Mouse (Mus musculus): ENCODE measurements around the gene Slc10a7.
A peak's percentile ranks its signal among the peaks of the same experiment; 100 is the strongest.

Gene Slc10a7

DNA sequence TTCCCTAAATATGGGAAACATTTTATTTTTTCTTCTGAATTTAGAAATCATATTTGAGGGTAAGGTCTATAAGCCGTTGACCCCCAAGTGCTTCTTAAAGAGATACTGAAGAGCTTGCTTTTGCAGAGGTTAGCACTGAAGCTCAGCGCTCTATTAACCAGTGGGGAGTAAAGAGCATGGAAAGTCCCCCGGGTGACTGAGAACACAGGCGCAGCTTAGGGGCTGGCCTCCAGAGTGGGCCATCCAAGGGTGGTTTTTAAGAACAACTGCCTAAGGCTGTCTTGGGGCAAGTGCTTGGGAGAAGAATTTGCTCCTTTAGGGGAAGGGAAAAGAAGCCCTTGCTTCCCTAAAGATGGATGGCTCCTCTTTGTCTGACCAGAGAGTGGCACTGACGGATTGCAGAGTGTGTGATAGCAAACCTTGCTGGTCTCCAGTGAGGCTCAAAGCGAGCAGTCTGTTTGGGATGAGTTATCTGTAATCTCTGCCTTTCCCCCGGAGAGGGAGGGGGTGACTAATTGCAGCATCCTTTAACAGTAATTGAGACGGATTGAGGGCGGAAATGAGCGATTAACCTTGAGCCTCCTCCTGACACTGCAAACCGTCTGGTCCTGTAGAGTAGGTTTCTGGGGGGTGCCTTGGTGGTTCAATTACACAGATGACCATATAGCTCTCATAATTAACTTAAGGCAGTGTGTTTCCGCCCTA is 115.7 kb downstream of the Slc10a7 start:
- DNase-seq, result no peak

DNA sequence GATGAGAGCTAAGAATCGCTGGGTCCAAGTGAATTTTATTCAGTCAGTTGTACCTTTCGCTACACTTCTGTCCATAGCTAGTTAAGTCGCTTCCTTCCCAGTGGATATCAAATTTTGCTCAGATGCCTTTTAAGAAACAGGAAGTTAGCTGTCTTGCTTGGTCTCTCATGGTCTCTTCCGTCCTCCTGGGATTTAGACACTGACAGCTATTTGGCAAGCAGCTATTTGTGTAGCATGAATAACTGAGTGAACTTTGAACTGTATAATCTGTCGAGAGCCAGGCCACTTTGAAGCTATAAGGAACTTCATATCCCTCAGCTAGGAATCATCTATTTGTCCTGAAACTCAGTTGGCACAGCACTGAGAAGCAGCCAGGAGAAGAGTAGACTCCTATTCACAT is 117.5 kb downstream of the Slc10a7 start:
- DNase-seq, result no peak

DNA sequence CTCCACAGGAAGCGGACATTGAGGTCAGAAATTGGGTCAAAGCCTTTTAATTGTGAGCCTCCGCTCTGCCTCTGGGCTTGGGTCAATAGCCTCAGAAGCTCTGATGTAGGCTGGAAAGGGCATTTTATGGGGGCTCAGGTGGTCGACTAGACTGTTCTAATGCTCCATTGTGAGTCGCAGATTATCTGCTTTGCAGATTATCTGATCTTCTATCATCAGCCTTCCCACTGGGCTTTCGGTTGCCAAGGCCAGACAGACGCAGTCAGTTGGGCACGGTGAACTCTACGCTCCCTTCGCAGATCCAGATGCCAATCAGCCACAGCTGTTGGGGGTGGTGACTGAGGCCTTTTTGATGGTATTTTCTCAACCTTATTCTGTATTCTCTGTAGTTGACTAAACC is 118.6 kb downstream of the Slc10a7 start:
- no peak for DNase-seq

DNA sequence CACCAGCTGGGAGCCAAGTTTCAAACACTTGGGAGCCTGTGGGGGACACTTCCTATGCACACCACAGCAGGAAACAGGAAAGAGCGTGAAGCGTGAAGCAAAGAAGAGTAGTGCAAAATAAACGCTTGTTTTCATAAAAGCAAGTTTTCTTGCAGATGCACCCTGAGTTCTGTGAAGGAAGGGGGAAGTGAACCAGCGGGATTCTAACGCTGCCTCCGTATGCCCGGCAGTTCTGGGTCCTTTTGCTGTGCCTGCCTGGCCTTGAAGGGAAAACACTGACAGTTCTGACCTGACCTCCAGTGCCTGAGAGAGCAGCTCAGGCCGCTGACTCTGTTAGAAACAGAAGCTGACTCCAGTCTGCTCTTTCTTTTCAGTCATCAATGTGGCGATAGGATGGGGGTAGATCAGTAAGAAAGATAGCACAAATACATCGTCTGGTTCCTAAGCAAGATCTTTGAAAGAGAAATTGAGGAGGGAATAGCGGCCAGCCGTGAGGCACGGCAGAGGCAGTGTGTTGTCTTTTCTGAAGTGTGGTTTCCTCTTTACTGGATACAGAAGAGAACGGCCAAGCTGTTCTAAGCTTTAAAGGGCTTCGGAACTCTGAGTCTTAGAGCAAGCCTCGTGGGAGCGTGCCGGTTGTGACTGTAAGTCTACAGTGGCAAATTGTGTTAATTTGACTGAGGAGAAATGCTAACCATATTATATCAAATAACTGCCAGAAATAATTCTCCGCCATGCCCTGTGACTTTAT is 121.4 kb downstream of the Slc10a7 start:
- no peak for DNase-seq

DNA sequence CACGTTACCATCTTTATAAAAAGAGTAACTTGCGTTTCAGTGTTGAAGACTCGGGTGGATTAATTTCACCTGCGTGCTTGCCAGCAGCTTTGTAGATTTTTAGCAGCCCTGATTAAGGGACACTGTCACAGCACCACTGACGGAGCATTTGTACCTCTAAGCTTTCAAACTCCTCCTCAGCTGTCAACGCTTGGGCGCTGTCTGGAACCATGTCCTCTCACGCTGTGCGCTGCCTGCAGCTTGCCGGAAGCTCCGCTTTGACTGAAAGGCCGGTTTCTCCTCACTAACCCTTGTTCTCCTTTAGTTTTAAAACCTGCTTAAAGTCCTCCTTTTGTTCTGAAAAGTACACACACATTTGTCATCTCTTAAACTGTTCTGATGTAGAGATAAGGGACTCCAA is 123.9 kb downstream of the Slc10a7 start:
- DNase-seq, result no peak

DNA sequence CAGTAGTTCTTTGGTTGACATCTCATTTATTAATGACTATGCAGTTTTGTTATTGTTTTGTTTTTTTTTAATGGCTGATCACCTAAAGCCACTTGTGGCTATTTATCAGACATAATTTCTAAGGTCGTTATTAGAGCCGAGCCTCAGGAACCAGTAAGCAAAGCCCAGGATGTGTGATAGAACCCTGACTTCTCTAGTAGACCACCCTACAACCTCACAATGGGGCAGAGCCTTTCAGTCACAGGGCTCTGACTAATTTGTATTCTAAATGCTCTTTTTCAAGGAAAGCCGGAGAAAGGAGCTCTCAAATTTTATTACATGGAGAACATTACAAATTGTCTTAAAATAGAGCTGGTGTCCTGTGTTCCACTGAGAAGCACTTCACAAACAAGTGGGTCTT is 124.9 kb downstream of the Slc10a7 start:
- no peak for DNase-seq

DNA sequence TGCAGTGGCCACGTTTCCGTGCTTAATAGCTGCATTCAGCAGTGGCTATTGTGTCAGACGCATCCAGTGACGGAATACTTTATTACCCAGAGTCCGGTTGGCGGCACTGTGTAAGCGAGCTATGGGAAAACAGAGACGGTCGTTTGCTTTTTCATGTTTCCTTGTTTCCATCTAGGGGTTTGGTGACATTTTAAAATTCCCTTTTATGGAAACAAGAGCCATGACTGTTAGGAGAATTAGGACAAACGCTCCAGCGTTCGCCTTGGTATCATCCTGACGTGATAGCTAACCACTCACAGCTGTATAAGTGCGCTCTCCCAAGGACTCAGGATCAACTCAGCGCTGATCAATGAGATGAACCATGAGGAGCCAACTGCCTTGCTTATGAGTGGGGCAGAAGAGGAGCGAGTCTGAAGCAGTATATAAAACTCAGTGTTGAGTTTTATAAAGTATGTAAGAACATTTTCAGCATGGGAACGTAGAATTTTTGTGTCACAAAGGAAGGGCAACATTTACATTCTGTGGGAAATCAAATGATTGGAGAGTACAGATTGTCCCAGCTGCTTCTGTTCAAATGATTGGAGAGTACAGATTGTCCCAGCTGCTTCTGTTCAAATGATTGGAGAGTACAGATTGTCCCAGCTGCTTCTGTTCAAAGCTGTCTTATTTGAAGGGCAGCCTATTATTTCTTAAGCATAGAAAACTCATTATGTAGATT is 125.5 kb downstream of the Slc10a7 start:
- no peak for DNase-seq

DNA sequence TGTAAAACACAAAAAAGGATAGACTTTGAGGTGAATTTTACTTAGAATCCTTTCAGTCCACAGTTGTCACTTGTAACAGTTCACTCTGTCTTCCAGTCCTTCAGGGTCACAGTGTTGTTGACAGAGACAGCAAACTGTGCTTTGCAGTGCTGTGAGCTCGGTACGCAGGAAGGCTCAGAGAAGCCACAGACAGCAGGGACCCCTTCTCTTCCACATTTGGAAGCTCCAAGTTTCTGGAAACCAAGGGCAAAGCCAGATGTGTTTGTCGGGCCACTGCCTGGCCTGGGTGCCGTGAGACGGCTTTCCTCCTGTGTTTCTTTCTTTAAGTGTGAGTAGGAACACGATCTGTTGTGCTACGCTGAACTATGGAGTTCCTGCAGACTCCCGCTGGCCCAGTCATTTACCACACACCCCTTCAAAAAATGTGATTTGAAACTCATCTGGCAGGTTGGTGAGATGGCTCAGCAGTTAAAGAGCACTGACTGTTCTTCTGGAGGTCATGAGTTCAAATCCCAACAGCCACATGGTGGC is 126.2 kb downstream of the Slc10a7 start:
- no peak for DNase-seq

DNA sequence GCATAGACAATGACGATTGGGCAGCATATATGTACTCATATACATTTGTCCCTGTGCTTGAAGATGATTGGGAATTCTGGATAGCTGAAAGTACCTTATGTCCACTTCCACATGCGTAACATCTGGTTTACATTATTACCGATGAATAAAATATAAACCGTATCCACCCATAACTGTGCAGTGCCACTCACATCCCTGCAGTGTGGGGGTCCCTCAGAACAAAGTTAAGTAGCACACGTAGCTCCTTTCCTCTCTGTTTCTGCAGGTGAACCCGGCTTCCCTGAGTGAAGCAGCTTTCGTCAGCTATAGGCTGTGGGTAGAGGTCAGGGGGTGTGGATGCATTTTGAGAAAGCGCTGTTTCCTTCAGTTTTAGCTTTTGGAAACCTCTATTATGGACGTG is 132.8 kb downstream of the Slc10a7 start:
- DNase-seq, result no peak

DNA sequence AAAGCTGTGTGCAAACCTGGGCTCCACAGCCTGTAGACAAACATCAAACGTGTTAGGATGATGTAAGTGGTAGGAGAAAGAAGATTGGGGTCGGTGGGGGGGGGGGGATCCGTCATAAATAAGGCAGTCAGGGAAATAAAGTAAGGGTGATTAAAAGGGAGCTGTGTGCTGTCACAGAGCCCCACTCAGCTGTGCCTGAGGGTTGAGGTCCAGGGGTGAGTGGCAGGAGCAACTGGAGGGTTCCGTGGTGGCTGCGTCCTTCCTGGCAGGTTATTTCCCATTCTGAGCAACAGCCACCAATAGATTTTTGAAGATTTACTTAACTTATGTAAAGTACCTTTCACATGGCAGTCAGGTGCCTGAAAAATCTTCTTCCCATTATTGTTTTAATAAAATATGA is 133.2 kb downstream of the Slc10a7 start:
- no peak for DNase-seq

DNA sequence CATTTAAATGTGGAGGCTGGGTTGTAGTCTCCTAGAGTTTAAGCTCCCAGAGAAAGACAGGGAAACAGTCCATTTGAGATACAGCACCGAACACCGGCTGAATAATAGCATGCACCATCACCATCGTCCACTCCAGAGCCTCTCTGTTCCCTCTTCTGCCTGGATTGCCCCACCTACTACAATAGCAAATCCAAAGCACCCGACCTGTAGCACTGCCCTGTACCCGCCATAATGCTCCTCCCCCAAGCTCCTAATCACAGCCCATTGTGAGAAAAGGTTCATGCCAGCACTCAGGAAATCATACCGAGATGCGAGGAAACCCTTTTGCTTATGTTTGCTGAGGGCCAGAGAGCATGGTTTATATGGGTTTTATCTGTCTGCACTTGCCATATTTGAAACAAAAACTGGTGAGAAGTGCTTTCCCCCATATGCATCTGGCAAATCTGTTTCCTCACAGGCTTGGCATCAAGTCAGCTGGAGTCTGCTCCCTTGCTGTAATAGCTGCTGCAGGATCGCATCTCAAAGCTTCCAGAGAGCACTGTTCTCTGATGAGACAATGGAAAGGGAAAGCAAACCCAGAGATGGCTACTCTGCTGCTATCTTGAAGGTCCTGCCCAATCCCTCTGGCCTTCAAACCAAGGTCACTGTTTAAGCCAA is 138.0 kb downstream of the Slc10a7 start:
- DNase-seq, result no peak

DNA sequence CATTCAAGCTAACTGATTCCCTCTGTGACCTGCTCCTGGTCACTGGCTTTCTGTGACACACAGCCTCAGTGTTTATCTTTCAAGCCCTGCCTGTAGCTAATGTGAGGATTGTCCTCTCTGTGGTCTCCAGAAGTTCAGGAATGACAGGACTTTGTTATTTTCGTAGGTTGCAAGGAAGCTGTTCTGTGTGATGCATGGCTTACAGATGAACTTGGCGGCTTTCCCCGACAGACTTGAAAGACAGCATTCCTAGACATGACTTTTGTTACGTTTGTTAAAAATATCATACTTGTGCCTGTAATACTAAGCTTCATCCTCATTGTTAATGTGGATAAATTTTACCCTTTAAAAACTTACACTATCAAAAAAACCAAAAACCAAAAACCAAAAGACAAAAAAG is 138.7 kb downstream of the Slc10a7 start:
- no peak for DNase-seq

DNA sequence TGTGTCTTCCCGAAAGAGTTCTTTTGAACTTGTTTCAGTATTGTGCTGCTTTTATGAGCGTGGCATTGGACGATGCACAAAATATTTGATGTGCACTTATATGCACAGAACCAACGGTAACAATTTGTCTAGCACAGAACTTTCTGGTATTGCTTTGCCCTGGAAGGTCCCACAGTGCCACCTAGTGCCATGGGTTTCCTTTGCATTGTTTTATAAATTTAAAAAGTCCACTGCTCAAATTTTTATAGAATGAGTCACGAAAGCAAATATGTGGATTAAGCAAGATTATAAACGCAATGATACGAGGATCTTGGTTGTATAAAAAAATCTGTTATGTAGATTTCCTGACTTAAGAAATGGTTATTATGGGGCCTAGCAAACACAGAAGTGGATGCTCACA is 139.8 kb downstream of the Slc10a7 start:
- peak; percentile 11 for DNase-seq

DNA sequence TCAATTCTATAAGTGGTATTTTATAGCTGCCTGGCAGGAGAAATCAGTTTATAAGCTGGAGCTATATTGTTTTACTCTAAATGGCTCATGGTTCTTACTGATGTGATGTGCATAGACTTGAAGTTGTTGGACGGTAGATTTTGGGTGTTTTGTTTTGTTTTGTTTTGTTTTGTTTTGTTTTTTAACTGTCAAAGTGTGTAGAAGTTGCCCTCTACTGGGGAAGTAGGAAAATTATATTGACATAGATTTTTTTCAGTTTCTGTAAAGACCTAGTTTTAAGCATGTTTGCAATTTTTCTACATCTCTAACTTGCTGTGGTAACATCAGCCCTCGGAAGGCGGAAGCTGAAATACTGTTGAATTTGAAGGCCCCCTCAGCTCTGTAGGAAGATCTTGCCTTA is 142.5 kb downstream of the Slc10a7 start:
- no peak for DNase-seq

- DNase-seq, result no peak
These were observed 146.4 kb downstream of the Slc10a7 start for GRCm38 (mm10) chr8:78655351-78656045.

DNA sequence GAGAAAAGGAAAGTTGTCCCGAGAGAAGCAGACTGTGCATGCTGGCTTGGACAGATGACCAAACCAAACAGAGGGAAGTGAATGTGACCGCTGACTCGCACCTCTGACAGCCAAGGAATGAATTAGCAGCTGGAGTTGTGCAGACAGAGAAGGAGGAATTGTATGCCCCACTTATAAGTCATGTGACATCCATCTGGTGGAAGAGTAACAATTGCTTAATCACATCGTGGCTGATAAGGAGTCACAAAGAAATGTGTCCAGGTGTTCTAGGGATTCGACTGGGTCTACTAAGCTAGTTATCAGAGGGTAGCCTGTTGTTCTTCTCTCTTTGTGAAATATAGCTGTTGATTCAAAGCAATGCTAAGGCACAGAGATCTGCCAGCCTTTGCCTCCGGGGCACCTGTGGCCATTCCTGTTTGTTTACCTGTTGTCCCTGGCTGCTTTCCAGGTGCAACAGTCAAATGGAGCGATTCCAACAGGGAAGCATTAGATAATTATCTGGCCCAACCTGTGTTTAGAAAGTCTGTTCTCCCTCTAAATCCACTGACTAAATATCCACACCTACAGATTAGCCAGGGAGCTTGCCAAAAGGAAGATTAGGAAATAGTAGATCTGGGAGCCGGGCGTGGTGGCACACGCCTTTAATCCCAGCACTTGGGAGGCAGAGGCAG is 147.7 kb downstream of the Slc10a7 start:
- peak; percentile 10 for DNase-seq

GRCm38 (mm10) chr8:78658172-78658571 is 149.0 kb downstream of the Slc10a7 start:
- DNase-seq, result no peak

- no peak for DNase-seq
These were observed 150.6 kb downstream of the Slc10a7 start for GRCm38 (mm10) chr8:78659617-78660187.

- no peak for DNase-seq
These were observed 155.3 kb downstream of the Slc10a7 start for GRCm38 (mm10) chr8:78664306-78664940.

DNA sequence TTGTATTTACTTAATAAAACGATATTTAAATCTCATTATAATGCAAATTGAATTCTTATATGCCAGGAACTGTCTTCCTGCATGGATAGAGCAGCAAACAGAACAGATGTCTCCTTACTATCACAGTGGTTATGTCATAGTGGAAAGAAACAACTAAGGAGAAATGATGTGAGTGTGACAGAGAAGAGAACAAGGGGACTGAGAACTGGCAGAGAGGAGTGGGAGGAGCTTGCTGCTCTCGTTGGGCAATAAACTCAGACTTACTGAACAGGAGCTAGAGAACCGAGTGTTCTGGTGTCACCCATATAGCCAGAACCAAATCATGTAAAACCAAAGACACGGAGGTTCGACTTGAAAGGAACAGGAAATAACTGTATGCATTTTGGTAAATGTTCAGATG is 158.3 kb downstream of the Slc10a7 start:
- DNase-seq, result no peak

- no peak for DNase-seq
These were observed 159.1 kb downstream of the Slc10a7 start for GRCm38 (mm10) chr8:78668206-78668605.
